Mouse (Mus musculus): Measurements from ENCODE around the gene Mtr. TPM values are rescaled to one million over a fixed set of nuclear protein-coding genes. Genes with fewer than 3 reads are reported as not detected.

The Mtr gene
- 4.0 and 7.0 TPM in 2 replicates for polyA plus RNA-seq (2014; fragmentation: Nextera tagmentation; extraction: Ambion mirVana)

DNA sequence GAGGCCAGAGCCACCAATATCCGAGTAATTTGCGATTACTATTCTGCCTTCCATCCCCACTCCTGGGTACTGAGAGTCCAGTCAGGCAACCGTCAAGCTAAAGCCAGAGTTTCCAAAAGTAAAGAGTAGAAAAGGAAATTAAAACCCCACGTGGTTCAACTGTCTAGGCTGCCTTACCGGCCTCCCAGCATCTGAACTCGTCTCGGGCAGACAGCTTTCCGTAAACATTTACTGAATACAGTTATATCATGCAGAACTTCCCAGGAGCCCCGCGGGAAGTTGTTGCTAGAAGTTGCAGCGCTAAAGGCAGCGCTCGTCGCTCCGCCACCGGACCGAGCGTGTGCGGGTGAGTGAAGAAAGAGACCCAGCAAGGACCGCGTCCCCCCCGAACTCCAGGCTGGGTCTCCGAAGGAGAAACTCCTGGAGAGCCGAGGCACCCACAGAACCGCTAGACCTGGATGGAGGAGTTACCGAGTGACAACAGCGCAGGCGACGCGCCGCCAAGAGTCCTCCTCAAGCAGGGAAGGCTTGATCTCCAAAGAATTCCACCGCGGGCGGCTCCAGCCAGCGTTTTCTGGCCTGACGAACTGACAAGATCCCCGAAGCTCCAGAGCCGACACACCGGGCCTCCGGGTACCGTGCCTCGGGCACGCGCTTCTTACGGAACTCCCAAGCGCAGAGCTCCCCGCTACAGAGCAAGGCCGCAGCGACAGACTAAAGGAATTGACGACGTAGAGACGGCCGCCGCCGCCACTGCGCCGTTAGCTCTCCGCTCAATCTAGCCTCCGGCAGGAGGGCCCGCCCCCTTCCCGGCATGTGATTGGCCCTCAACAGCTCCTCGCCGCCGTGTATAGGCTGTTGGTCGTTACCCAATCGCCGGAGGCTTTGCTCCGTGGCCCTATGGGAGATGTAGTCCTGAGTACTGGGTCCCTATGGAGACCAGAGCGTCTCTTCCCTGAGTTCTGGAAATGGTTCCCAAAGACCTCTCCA is at the start of gene Mtr:
TSS of gene Mtr (minus strand) at position 723 of the 990 bp plus-strand sequence.
- Histone ChIP-seq H3K9me3 (ENCODE audit: control insufficient read depth, low read length) (no peaks in the 10 kb centered on the region), H3K4me3 (ENCODE audit: low read depth, low read length) (peak within 1 kb of the TSS; percentile 70), H3K4me2 (ENCODE audit: low read depth, low read length) (peak within 1 kb of the TSS; percentile 73), H3K27me3 (ENCODE audit: control insufficient read depth, insufficient read depth, low read length) (no peaks in the 10 kb centered on the region), H3K36me3 (ENCODE audit: control insufficient read depth, insufficient read depth, low read length) (no peaks in the 10 kb centered on the region), H3K4me1 (ENCODE audit: control insufficient read depth, insufficient read depth, low read length) (peaks cover 6% of the 10 kb centered on the region; the same call in 1 of the 2 replicates), H3K9ac (replicated peaks; ENCODE audit: low read depth, low read length) (peak within 1 kb of the TSS; percentile 70), H3K27ac (ENCODE audit: low read depth, low read length) (peak within 1 kb of the TSS; percentile 69)
- peak; percentile 100 for ATAC-seq (ENCODE audit: low read depth)
- WGBS: under 1% methylated on average over 69 of the region's 69 CpGs

DNA sequence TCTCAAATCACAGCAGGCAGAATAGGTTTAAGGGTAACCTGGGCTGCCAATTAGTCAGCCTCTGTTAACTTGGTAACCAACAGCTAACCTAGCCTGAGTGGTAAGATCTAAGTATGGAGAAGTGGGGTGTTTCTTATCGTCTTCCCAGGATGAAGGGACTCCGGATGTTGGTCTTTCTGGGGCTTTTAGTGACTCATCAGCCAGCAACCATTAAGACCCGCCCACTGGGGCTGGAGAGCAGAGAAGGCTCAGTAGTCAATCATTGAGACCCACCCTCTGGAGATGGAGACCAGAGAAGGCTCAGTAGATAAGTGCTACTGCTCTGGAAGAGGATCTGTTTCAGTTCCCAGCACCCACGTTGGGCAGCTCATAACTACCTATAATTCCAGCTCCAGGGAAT is 49.4 kb upstream of the Mtr start:
- Histone ChIP-seq H3K27me3 (ENCODE audit: control insufficient read depth, insufficient read depth, low read length) (no peaks in the 10 kb centered on the region), H3K4me1 (ENCODE audit: control insufficient read depth, insufficient read depth, low read length) (no peaks in the 10 kb centered on the region), H3K27ac (ENCODE audit: low read depth, low read length) (no peak overlapping the region), H3K36me3 (ENCODE audit: control insufficient read depth, insufficient read depth, low read length) (no peaks in the 10 kb centered on the region), H3K4me2 (ENCODE audit: low read depth, low read length) (no peak overlapping the region), H3K4me3 (ENCODE audit: low read depth, low read length) (no peak overlapping the region), H3K9ac (replicated peaks; ENCODE audit: low read depth, low read length) (no peak overlapping the region), H3K9me3 (ENCODE audit: control insufficient read depth, low read length) (no peaks in the 10 kb centered on the region)
- no peak for ATAC-seq (ENCODE audit: low read depth)
- WGBS: 82% methylated on average over 4 of the region's 4 CpGs

DNA sequence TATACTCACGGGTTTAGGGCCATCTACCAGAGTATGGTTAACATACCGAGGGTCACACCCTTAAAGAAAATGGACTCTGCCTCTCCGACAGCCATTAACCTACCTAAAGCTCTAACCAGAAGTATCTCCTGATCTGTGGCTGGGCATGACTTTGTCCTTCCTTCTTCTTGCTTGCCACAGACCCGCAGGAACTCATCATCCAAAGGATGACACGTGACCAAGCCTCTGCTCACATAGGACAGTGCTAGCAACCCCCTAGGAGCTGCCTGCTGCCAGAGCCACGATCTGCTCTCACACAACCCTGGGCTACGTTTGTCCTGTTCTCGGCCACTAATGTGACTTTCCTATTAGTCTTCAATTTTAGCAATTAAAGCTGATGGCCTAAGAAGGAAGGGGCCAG is 47.6 kb upstream of the Mtr start:
- Histone ChIP-seq H3K4me2 (ENCODE audit: low read depth, low read length) (no peak overlapping the region), H3K9me3 (ENCODE audit: control insufficient read depth, low read length) (no peaks in the 10 kb centered on the region), H3K27ac (ENCODE audit: low read depth, low read length) (no peak overlapping the region), H3K4me3 (ENCODE audit: low read depth, low read length) (no peak overlapping the region), H3K9ac (replicated peaks; ENCODE audit: low read depth, low read length) (no peak overlapping the region), H3K36me3 (ENCODE audit: control insufficient read depth, insufficient read depth, low read length) (no peaks in the 10 kb centered on the region), H3K27me3 (ENCODE audit: control insufficient read depth, insufficient read depth, low read length) (no peaks in the 10 kb centered on the region), H3K4me1 (ENCODE audit: control insufficient read depth, insufficient read depth, low read length) (no peaks in the 10 kb centered on the region)
- WGBS: 86% methylated on average over 8 of the region's 8 CpGs
- no peak for ATAC-seq (ENCODE audit: low read depth)

DNA sequence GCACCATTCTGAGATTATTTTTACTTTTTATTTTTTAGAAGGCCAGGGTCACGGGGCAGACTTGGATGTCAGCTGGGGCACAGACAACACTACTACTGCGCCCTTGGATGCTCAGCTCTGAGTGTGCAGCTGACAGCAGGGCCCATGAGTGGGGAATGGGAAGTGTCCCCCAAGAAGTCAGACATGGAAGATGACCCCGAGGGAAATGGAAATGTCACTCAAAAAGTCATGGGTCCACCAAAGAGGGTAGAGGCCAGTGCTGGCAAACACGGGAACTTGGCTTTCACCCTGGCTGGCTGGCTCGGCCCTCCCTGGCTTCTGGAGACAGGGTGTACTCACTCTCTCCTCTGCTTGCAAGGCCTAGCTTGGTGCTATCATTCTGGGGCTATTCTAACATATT is 47.1 kb upstream of the Mtr start:
- H3K27me3 ChIP-seq (ENCODE audit: control insufficient read depth, insufficient read depth, low read length): no peaks in the 10 kb centered on the region
- H3K4me1 ChIP-seq (ENCODE audit: control insufficient read depth, insufficient read depth, low read length): no peaks in the 10 kb centered on the region
- H3K9ac ChIP-seq (replicated peaks; ENCODE audit: low read depth, low read length): no peak overlapping the region
- ATAC-seq (ENCODE audit: low read depth): no peak
- WGBS: 95% methylated on average over 5 of the region's 5 CpGs
- no peak overlapping the region for H3K4me2 ChIP-seq (ENCODE audit: low read depth, low read length)
- H3K4me3 ChIP-seq (ENCODE audit: low read depth, low read length): no peak overlapping the region
- no peaks in the 10 kb centered on the region for H3K36me3 ChIP-seq (ENCODE audit: control insufficient read depth, insufficient read depth, low read length)
- no peak overlapping the region for H3K27ac ChIP-seq (ENCODE audit: low read depth, low read length)
- H3K9me3 ChIP-seq (ENCODE audit: control insufficient read depth, low read length): no peaks in the 10 kb centered on the region

DNA sequence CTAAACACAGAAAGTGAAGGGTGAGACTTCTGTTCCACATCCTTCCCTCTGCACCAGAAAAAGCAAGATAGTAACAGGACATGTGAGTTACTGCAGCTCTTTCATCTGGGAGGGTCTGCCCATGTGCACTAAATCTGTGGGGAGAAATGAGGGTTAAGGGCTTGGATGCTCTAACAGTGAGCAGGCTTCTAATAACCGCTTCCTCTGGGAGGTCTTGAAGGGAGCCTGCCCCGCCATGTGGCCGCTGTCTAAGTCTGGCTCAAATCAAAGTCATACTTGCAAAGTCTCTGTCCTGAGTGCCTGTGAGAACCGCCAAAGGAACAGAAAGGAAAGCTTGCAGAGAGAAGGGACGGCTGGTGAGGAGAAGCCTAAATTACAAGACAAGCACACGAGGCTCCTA is 39.9 kb upstream of the Mtr start:
- Histone ChIP-seq H3K4me3 (ENCODE audit: low read depth, low read length) (no peak overlapping the region), H3K4me2 (ENCODE audit: low read depth, low read length) (no peak overlapping the region), H3K9me3 (ENCODE audit: control insufficient read depth, low read length) (no peaks in the 10 kb centered on the region), H3K36me3 (ENCODE audit: control insufficient read depth, insufficient read depth, low read length) (no peaks in the 10 kb centered on the region), H3K9ac (replicated peaks; ENCODE audit: low read depth, low read length) (no peak overlapping the region), H3K27me3 (ENCODE audit: control insufficient read depth, insufficient read depth, low read length) (no peaks in the 10 kb centered on the region), H3K27ac (ENCODE audit: low read depth, low read length) (no peak overlapping the region), H3K4me1 (ENCODE audit: control insufficient read depth, insufficient read depth, low read length) (no peaks in the 10 kb centered on the region)
- ATAC-seq (ENCODE audit: low read depth): no peak
- 91% methylated on average over 6 of the region's 6 CpGs for WGBS

DNA sequence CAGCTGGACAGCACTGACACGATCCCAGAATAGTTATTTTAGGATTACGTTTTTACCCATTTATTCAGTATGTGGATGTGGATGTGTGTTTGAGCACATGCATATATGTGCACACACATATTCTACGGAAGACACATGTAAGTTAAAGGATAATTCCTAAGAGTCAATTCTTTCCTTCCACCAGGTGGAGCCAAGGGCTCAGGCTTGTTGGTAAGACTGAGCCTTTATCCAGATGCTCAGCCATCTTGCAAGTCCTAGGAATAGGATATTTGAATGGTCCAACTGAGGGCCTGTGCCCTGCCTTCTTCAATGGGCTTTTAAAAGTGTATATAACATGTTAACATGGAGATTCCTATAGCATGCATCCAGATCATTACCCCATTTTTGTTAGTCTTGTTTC is 38.8 kb upstream of the Mtr start:
- H3K4me1 ChIP-seq (ENCODE audit: control insufficient read depth, insufficient read depth, low read length): no peaks in the 10 kb centered on the region
- whole genome bisulfite sequencing: 93% methylated on average over 3 of the region's 3 CpGs
- peak; percentile 49; the same call in 1 of the 2 replicates for ATAC-seq (ENCODE audit: low read depth)

DNA sequence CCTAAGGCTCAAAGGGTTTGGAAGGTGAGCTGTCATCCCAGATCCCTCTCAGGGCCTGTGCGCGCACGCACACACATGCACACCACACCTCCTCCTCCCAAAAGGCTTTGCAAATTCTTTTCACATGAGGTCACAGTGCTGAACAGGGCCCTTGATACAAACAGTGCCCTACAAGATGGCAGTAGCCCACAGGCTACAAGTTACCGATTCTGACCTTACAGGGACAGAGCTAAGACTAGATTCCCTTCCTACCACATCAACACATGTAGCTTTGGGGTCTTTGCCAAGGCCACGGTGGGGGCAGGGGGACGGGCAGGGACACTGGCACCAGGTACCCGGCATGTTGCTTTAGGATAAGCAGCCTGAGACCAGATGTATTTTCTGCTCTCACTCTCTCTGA is 35.9 kb upstream of the Mtr start:
- Histone ChIP-seq H3K36me3 (ENCODE audit: control insufficient read depth, insufficient read depth, low read length) (no peaks in the 10 kb centered on the region), H3K4me3 (ENCODE audit: low read depth, low read length) (no peak overlapping the region), H3K27me3 (ENCODE audit: control insufficient read depth, insufficient read depth, low read length) (no peaks in the 10 kb centered on the region), H3K9me3 (ENCODE audit: control insufficient read depth, low read length) (no peaks in the 10 kb centered on the region), H3K27ac (ENCODE audit: low read depth, low read length) (no peak overlapping the region), H3K9ac (replicated peaks; ENCODE audit: low read depth, low read length) (no peak overlapping the region), H3K4me1 (ENCODE audit: control insufficient read depth, insufficient read depth, low read length) (no peaks in the 10 kb centered on the region), H3K4me2 (ENCODE audit: low read depth, low read length) (no peak overlapping the region)
- ATAC-seq (ENCODE audit: low read depth): no peak
- 97% methylated on average over 7 of the region's 7 CpGs for WGBS

More for the DNA sequence above, 38.8 kb upstream of the Mtr start:
- no peaks in the 10 kb centered on the region for H3K27me3 ChIP-seq (ENCODE audit: control insufficient read depth, insufficient read depth, low read length)
- H3K36me3 ChIP-seq (ENCODE audit: control insufficient read depth, insufficient read depth, low read length): no peaks in the 10 kb centered on the region
- H3K9ac ChIP-seq (replicated peaks; ENCODE audit: low read depth, low read length): no peak overlapping the region
- no peaks in the 10 kb centered on the region for H3K9me3 ChIP-seq (ENCODE audit: control insufficient read depth, low read length)
- no peak overlapping the region for H3K4me3 ChIP-seq (ENCODE audit: low read depth, low read length)
- H3K4me2 ChIP-seq (ENCODE audit: low read depth, low read length): no peak overlapping the region
- no peak overlapping the region for H3K27ac ChIP-seq (ENCODE audit: low read depth, low read length)

DNA sequence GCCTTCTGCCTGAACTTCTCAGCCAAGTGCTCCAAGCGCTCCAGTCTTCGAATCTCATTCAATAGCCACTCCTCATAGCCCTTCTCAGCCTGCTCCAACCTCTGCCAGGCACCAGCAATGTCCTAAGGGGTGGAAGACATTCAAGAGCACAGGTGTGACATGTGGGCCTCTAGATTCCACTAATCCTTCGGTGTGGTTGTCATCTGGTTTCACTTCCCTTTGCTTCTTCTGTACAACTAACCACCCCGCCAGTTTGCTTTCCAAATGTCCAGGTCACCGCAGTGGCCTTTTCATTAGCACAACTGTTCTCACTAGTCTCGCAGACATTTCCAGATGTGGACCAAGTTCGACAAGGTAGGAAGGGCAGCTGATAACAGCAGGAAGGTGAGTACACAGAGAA is 32.8 kb upstream of the Mtr start:
- H3K4me1 ChIP-seq (ENCODE audit: control insufficient read depth, insufficient read depth, low read length): no peaks in the 10 kb centered on the region
- H3K27ac ChIP-seq (ENCODE audit: low read depth, low read length): no peak overlapping the region
- no peak overlapping the region for H3K4me3 ChIP-seq (ENCODE audit: low read depth, low read length)
- 93% methylated on average over 7 of the region's 7 CpGs for WGBS
- H3K9ac ChIP-seq (replicated peaks; ENCODE audit: low read depth, low read length): no peak overlapping the region
- no peaks in the 10 kb centered on the region for H3K27me3 ChIP-seq (ENCODE audit: control insufficient read depth, insufficient read depth, low read length)
- no peaks in the 10 kb centered on the region for H3K9me3 ChIP-seq (ENCODE audit: control insufficient read depth, low read length)
- H3K4me2 ChIP-seq (ENCODE audit: low read depth, low read length): no peak overlapping the region
- H3K36me3 ChIP-seq (ENCODE audit: control insufficient read depth, insufficient read depth, low read length): no peaks in the 10 kb centered on the region
- ATAC-seq (ENCODE audit: low read depth): no peak

DNA sequence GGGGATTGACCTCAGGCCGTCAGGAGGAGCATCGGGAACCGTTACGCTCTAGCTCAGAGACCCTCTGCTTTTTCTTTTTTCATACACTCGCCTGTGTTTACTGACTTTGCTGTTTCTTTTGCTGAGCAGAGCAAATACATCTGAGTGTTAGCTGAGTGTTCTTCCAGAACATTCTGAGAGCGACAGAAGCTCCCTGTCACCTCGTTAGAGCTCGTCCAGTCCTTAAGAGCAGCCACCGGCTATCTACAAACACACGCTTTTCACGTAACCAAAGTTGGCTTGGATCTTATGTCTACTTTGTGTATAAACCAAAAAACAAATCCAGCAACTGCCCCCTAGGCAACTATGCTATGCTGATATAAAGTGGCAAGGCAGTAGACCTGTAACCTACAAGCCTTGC is 26.6 kb upstream of the Mtr start:
- Histone ChIP-seq H3K9ac (replicated peaks; ENCODE audit: low read depth, low read length) (no peak overlapping the region), H3K36me3 (ENCODE audit: control insufficient read depth, insufficient read depth, low read length) (no peaks in the 10 kb centered on the region), H3K4me3 (ENCODE audit: low read depth, low read length) (no peak overlapping the region), H3K4me1 (ENCODE audit: control insufficient read depth, insufficient read depth, low read length) (no peaks in the 10 kb centered on the region), H3K27me3 (ENCODE audit: control insufficient read depth, insufficient read depth, low read length) (no peaks in the 10 kb centered on the region), H3K4me2 (ENCODE audit: low read depth, low read length) (no peak overlapping the region), H3K27ac (ENCODE audit: low read depth, low read length) (no peak overlapping the region), H3K9me3 (ENCODE audit: control insufficient read depth, low read length) (no peaks in the 10 kb centered on the region)
- ATAC-seq (ENCODE audit: low read depth): no peak
- 96% methylated on average over 11 of the region's 11 CpGs for WGBS
